Mouse (Mus musculus): ENCODE measurements around the gene Eloa.

- TF ChIP-seq CTCF (IDR thresholded peaks at IDR 0.05; ENCODE audit: extremely low read depth, insufficient read depth, low read length) (no peak), POLR2A (IDR thresholded peaks at IDR 0.05; ENCODE audit: extremely low read depth, insufficient read depth, low read length) (no peak)
These were observed 25.3 kb upstream of the Eloa start for GRCm38 (mm10) chr4:136046888-136047287.
